Mouse (Mus musculus) gonadal fat pad, adult 2 months (tissue): ENCODE measurements at regions not wholly inside any gene's neighbourhood (a gene's known extent, or its start where the extent isn't known, plus 50 kb on each side); places are given as distances from the start of the nearest gene placed in this dataset.

ENCODE experiments used
- DNase-seq: peaks from one replicate; pipeline ENCODE4 v3.0.0-alpha.2; 2012; ENCODE audit warnings: low read depth

DNA sequence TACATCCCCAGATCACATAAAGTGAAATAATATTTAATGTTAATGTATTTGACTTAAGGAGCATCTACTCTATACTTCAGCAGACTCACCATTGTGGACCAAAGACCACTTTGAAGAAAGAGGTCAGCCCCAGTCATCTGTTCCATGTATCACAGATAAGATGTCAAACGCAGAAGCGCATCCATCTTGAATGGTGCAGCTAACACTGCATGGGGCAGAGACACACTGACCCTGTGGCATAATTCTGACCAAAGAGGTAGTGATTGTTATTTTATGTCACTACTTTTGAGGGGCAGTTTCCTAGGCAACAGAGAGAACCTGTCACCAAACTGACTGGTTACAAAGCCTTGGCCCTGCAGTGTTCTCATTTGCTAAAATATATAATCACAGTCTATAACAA is 97.8 kb upstream of the Tmtc1 start:
- no peak for DNase-seq

DNA sequence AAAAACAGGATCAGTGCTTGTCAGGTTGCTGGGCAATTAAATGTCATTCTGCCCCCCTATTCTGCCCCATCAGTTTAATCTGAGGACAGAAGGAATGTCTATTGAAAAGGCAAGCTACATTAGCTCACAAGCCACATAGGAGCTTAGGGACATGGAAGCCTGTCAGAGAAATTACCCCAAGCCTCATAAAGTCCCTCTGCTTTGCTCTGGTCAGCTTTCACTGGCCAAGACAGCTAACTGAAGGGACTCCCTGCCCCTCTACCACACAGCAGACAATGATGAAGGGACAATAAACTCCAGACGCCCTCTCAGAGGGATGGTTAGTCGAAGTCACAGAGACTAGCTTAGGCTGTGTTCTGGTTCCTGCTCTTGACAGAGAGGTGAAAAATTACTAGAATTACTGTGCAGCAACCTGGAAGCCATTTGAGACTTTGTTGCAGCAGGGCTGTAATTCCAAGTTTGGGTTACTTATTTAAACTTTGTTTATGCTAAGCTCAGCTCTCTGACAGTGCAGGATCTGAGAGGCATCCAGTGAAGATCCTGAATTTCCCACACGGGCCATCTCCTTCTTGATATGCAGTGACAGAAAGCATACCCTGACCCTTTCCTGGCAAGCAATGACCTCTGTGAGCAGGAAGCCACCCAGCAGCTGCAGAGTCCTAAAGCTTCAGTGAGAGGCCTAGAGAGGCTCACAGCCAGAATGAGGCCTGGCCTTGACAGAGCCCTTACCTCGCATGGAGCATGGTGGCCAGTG is 95.2 kb upstream of the Tmtc1 start:
- DNase-seq = no peak

DNA sequence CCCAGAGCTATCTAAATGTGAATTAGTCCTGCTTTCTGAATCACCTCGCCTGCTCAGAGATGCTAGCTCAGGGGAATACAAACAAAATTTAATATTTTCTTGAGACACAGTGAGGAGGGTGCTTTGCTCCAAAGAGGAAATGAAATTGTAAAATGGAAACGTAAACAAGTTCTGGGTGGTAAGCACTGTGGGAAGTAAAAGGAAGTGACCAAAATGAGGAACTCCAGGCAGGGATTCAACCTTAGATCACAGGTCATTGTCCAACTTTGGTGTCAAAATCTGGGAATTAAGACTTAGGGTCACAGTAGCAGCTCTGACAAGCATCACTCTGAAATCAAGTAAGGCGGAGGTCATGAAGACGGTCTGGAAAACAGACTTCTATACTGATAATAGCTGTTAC is 90.2 kb upstream of the Tmtc1 start:
- DNase-seq = no peak

DNA sequence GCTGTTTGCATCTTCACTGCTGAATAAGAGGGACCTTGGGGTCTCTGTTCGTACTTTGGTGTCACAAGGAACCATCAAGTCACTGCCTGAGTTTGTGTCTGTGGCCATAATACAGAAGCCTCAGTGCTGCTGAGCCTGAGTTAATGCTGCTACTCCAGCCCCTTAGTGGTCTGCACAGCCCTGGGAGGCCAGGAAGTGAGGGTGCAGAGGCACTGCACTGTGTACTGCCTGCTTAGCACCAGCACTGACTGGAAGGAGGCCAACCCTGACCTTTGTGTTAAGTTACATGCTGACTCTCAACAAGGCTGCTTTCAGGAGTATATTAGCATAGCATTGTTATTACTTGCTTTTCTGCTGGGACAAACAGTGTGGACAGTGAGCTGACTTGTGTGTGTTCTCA is 86.9 kb upstream of the Tmtc1 start:
- no peak for DNase-seq

DNA sequence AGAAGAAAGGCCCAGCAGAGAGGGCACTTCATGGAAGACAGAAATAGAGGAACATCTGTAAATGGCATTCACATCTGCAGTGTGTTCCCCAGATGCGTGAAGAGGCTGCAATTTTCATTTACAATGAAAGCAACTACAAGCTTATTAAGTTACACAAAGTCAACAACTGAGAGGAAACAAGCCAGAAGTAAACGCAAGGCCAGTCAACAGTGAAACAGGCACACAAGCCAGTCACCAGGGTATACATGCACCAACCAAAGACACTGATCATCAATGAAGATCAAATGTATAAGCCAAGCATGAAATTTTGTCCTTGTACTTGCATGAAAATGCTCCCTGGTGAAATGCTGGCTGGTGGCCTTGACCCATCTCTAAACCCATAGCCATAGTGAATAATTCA is 84.4 kb upstream of the Tmtc1 start:
- DNase-seq = no peak

DNA sequence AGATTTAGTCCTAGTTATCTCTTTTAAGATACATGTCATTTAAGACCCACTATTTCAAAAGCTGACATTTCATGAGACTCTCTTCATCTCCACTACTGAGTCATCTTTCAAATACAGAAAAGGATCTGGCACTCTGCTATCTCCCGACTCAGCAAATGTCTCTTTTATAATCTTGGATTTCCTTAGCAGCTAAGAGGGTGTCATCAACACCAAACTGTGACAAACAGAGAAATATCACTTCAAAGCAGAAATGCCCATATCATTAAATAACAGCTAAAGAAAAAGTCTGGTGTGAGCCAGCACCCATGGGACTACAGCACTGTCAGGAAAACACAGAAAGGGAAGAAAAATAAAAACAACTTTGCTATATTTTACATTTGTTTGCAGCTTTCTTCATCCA is 78.7 kb upstream of the Tmtc1 start:
- no peak for DNase-seq

DNA sequence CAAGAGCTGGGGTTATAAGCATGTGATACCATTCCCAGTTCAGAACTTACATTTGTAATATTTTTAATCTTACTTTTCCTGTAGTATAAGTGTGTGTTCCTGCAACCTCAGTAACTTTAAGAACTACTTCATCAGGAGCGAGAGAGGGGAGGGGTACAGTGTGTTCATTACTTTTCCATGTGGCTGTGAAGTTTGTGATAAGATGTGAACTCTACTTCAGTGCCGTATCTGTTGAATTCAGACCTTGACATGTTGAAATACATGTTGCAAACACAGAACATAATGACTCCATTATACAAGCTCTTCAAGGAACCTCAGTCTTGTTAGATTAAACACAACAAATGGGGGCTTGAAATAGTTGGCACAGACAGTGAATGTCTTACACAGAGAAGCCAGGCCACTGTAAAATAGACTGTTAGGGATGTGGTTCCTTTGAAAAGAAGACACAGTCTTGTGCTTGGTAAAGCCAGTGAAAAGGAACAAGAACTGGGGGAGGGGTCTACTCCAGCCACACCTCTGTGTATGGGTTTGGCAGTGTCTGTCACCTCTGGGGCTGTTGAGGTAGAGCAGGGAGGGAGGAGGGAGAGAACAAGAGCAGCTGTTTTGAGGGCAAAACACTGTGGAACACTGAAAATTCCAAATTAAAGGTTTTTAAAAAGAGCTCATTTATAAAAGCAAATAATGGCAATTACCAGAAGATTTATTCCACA is 73.5 kb upstream of the Tmtc1 start:
- DNase-seq = no peak

DNA sequence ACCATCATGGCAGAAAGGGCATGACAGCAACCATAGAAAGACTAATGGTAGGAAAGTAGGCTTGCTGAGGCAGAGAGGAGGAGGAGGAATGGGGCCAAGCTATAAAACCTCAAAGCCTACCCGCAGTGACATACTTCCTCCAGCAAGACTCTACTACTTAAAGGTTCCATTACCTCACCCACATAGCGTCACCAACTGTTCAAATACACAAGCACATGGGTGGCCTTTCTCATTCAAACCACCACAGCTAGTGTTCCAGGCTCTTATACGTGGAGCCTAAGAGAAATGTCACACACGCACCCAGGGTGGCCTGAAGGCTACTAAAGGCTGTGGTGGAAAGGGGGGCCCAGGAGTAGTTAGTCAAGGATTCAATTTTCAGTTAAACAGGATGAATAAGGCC is 72.5 kb upstream of the Tmtc1 start:
- DNase-seq = no peak

DNA sequence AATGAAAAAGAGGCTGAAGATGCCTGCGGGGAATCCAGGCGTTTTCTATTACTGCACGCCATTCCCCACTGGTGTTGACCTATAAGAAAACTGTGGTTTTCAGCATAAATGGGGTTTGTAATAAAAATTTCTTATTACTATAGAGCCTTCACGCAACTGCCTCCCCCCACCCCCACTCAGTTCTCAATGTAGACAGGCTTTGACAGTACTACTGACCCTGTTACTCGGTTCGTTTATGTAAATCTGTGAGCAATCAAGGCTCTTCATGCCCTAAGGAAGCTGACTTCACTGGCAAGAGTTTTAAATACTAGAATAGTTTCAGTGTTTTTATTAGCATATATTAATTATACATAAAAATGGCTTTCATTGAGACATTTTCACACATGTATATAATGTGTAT is 70.9 kb upstream of the Tmtc1 start:
- no peak for DNase-seq

DNA sequence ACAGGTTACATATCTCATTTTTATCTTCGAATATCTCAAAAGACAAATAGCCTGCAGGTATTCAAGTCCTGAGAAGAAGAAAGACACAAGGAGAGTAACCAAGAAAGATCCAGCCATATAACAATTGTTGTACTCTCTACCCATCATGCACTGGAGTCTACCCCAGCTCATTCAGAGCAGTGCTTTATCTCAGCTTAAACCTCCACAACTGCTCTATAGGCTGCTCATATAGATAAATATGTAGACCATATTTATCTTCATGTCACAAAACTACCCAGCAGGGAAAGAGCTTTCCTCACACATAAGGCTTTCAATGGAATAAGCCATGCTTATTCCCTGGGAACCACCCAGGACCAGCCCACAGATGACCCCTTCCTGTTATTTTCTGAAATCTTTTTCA is 70.5 kb upstream of the Tmtc1 start:
- no peak for DNase-seq

DNA sequence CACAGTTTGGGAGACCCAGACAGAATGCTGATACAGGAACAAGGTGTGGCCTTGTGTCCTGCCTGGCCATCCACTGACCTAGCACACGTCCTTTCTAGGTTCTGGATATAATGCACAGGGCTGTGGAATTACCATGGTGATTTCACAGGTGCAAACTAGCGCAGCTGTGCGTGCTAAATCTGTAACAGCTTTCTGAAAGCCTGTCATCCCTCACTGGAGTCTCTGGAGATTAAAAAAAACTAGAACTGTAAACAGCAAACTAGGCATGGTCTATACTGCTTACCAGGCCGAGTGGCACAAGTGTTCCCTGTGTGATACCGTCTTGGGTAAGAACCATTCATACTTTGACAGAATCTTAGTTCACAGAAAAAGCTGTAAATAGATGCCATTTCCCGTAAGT is 69.9 kb upstream of the Tmtc1 start:
- no peak for DNase-seq

DNA sequence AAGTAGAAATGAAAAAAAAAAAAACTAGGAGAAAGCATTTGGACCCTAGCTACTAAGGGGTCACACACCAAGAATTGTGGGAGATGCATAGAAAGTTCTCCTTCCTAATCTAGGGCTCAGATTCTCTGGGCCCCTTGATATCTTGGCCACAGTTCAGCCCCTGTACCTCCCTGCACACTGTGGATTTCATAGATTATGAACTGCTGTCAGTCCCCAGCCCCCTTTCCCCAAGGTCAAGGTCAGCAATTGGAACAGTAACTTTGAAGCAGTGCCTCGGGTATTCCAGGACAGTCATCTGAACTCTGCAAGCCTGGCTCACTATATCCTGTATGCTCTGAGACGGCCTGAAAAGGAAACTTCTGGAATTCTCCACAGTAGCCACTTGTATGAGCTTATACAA is 68.9 kb upstream of the Tmtc1 start:
- DNase-seq = no peak

DNA sequence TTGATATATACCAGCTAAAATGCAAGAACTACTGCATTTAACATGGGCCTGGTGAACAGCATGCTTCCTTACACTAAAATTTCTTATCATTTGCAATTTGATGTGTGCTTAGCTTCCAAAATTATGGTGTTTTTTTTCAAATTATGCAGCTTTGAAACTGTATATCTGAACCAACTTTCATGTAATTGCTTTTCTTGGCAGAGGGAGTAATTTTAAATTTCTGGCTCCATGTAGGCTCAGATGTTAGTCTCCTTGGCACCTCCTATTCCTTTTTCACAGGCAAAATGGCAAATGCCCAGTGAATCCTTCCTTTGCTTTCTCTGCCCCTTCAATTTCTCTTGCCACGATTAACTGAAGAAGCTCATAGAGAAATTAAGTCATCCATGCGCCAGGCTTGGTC is 61.1 kb upstream of the Tmtc1 start:
- no peak for DNase-seq

DNA sequence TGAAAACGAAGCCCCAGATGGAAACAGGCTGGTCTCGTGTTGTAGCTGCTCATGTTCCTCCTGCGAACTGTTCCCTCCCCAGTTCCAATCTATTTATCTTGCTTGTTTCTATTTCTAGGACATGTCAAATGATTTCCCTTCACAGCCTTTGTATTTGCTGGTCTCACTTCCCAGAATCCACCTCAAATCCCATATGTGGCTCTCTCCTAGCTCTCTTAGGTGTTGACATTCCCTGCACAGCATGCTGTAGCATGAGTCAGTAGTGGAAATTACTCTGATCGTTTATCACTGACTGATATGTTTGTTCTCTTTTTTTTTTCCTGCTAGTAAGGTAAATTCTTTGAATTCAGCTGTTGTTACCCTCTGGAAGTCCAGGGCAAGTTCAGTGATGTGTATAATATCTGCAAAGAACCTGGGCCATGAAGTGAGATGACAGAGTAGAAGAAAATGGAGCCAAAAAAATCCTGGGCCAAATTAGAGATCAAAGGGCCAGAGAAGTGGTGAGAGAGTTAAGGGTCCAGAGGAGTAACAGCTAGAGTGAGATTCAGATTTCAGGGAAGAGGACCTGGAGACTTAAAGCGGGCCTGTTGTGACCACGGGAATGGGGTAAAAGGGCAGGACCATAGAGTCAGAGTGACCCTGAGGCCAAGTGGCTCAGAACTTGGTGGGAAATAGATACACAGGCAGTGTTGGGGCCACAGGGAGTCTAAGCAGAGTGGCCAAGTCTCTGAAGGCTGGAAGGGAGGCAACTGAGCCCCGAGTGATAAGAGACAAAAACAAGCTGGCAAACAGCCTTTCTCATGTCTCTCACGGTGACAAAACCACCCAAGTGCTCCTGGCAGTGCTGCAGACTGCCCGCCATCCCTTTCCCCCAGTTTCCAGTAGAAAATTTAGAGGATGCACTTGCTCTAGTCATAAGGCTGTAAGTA is 56.3 kb upstream of the Tmtc1 start:
- DNase-seq = no peak
